Mouse (Mus musculus) thymus, adult 2 months (tissue): ENCODE data around the gene Spats2. TPM values are rescaled to one million over a fixed set of nuclear protein-coding genes. Genes with fewer than 3 reads are reported as not detected.
"Not testable (repeated sequence)": the region's sequence is repeated elsewhere in the genome, so short reads cannot be mapped to it uniquely, and the experiment has no call there.

Experiments used
- DNase-seq: peaks from one replicate; pipeline ENCODE4 v3.0.0; 2021
- H3K27ac ChIP-seq: fragments of 200-500 bp; 2 replicates; pipeline ENCODE4 v1.5.1; 2012; ENCODE audit warnings: low read length, control low read depth; ENCODE audit not compliant: control insufficient read depth, insufficient read depth
- H3K27me3 ChIP-seq: fragments of 200-500 bp; 2 replicates; pipeline ENCODE4 v1.6.1; 2012; ENCODE audit warnings: mild to moderate bottlenecking, low read length, moderate library complexity, mixed read lengths; ENCODE audit not compliant: control insufficient read depth, insufficient read depth
- H3K36me3 ChIP-seq: fragments of 200-500 bp; 2 replicates; pipeline ENCODE4 v1.6.1; 2012; ENCODE audit warnings: mild to moderate bottlenecking, low read length, moderate library complexity; ENCODE audit not compliant: control insufficient read depth, insufficient read depth
- H3K4me1 ChIP-seq: fragments of 200-500 bp; replicated peaks from 2 replicates; pipeline ENCODE4 v1.6.1; 2012; ENCODE audit warnings: low read length; ENCODE audit not compliant: control insufficient read depth, insufficient read depth
- H3K4me3 ChIP-seq: fragments of 200-500 bp; 2 replicates; pipeline ENCODE4 v1.5.1; 2012; ENCODE audit warnings: mild to moderate bottlenecking, low read length, control low read depth, moderate library complexity; ENCODE audit not compliant: control insufficient read depth, insufficient read depth
- CTCF ChIP-seq: fragments of 200-500 bp; IDR thresholded peaks from 2 replicates; pipeline ENCODE4 v1.5.1; 2012; ENCODE audit warnings: mild to moderate bottlenecking, control low read depth, low read length, moderate library complexity, borderline replicate concordance; ENCODE audit not compliant: control insufficient read depth, poor library complexity, insufficient read depth; ENCODE audit errors: extremely low read depth
- POLR2A ChIP-seq: fragments of 200-500 bp; IDR thresholded peaks from 2 replicates; pipeline ENCODE4 v1.6.1; 2012; ENCODE audit warnings: mild to moderate bottlenecking, low read length, control low read depth, moderate library complexity; ENCODE audit not compliant: control insufficient read depth, poor library complexity, insufficient read depth; ENCODE audit errors: extremely low read depth
- WGBS: fragments of 180-500 bp; shearing (Covaris S2); methylation state at CpG from one replicate; pipeline ENCODE4 v1.1.7; 2018; 5-methylcytosine and 5-hydroxymethylcytosine counted together
- polyA plus RNA-seq: library from polyadenylated mRNA; depleted of rRNA; stranded (reverse); fragments of >200 nt; gene quantifications from 2 replicates; pipeline ENCODE4 v1.2.3, GENCODE M21; 2012; rRNA removed

Spats2 gene
- polyA plus RNA-seq = 11.8 and 12.2 TPM in 2 replicates

GRCm38 (mm10) chr15:99125711-99126080 lies at the start of gene Spats2:
Gene Spats2, plus strand, starts transcription at chr15:99125916.
- peaks cover 27% of the 10 kb centered on the region for H3K4me1 ChIP-seq
- H3K36me3 ChIP-seq = no peaks in the 10 kb centered on the region
- H3K27me3 ChIP-seq = no peaks in the 10 kb centered on the region
- H3K4me3 ChIP-seq = peak within 1 kb of the TSS; percentile 92
- TF ChIP-seq POLR2A (no peak), CTCF (no peak)
- WGBS = 4% methylated on average over 12 of the region's 12 CpGs
- H3K27ac ChIP-seq = no peak within 1 kb of the TSS
- DNase-seq = no peak

GRCm38 (mm10) chr15:99076011-99076410 lies 49.7 kb upstream of the Spats2 start:
- DNase-seq, H3K4me3 ChIP-seq, H3K36me3 ChIP-seq, H3K27ac ChIP-seq, H3K27me3 ChIP-seq: not testable (repeated sequence)
- WGBS = 96% methylated on average over 3 of the region's 3 CpGs
- H3K4me1 ChIP-seq = peaks cover 13% of the 10 kb centered on the region

- 95% methylated on average over 15 of the region's 15 CpGs for WGBS
- peaks cover 9% of the 10 kb centered on the region; the same call in 1 of the 2 replicates for H3K36me3 ChIP-seq
- H3K27me3 ChIP-seq = no peaks in the 10 kb centered on the region
- TF ChIP-seq POLR2A (no peak), CTCF (no peak)
- no peak overlapping the region for H3K4me3 ChIP-seq
- DNase-seq = no peak
- peaks cover 13% of the 10 kb centered on the region for H3K4me1 ChIP-seq
- no peak overlapping the region for H3K27ac ChIP-seq
Measured at GRCm38 (mm10) chr15:99078181-99078910, 47.4 kb upstream of the Spats2 start.

GRCm38 (mm10) chr15:99079804-99080203 lies 45.9 kb upstream of the Spats2 start:
- Histone ChIP-seq H3K27me3 (no peaks in the 10 kb centered on the region), H3K27ac (no peak overlapping the region), H3K36me3 (peaks cover 9% of the 10 kb centered on the region; the same call in 1 of the 2 replicates), H3K4me1 (peaks cover 9% of the 10 kb centered on the region), H3K4me3 (no peak overlapping the region)
- TF ChIP-seq CTCF (no peak), POLR2A (no peak)
- DNase-seq = no peak
- 80% methylated on average over 3 of the region's 3 CpGs for WGBS

GRCm38 (mm10) chr15:99082322-99082721 lies 43.4 kb upstream of the Spats2 start:
- peaks cover 9% of the 10 kb centered on the region; the same call in 1 of the 2 replicates for H3K36me3 ChIP-seq

GRCm38 (mm10) chr15:99082840-99083239 lies 42.9 kb upstream of the Spats2 start:
- 96% methylated on average over 16 of the region's 16 CpGs for WGBS
- no peak for DNase-seq
- H3K4me3 ChIP-seq = no peak overlapping the region
- peaks cover 9% of the 10 kb centered on the region; the same call in 1 of the 2 replicates for H3K36me3 ChIP-seq
- no peak overlapping the region for H3K27ac ChIP-seq
- TF ChIP-seq CTCF (no peak), POLR2A (no peak)
- no peaks in the 10 kb centered on the region for H3K4me1 ChIP-seq
- H3K27me3 ChIP-seq = peaks cover 5% of the 10 kb centered on the region; the same call in 1 of the 2 replicates

More at GRCm38 (mm10) chr15:99082322-99082721, 43.4 kb upstream of the Spats2 start:
- Histone ChIP-seq H3K4me1 (no peaks in the 10 kb centered on the region), H3K27ac (no peak overlapping the region), H3K4me3 (no peak overlapping the region), H3K27me3 (peaks cover 3% of the 10 kb centered on the region; the same call in 1 of the 2 replicates)
- TF ChIP-seq POLR2A (no peak), CTCF (no peak)
- WGBS = 98% methylated on average over 12 of the region's 12 CpGs
- DNase-seq = no peak
